Comparison of ENCODE assay signal across 21 mouse cellular contexts in genomic region chr1:72422121-72422520, GRCm38 (mm10).
DNase-seq lines count a peak whose midpoint lies in the region; ATAC-seq and TF ChIP-seq lines count a peak whose summit lies in the region.
"Had no signal": no experiment of that assay in that cellular context is flagged by ENCODE, and none has a peak within 500 bp of the region (broad histone marks: within the 10 kb centered on the region; RNA-seq: fewer than 3 reads in every experiment).

No protein-coding gene starts in this region.

- TF ChIP-seq EP300 in lung, postnatal 0 days (IDR thresholded peaks at IDR 0.05): no peak

- no peak overlapping the region for H3K4me2 ChIP-seq in lung, postnatal 0 days (replicated peaks; ENCODE audit: low read depth, low read length)
- H3K4me2 ChIP-seq: forebrain, embryonic 13.5 days; heart, embryonic 15.5 days; hindbrain, embryonic 15.5 days had no signal

- H3K4me3 ChIP-seq in cerebellum, adult 2 months (replicated peaks; ENCODE audit: insufficient read depth, low read depth, low read length): no peak overlapping the region
- H3K4me3 ChIP-seq in lung, postnatal 0 days (ENCODE audit: low read depth, low read length): no peak overlapping the region
- H3K4me3 ChIP-seq: embryonic facial prominence, embryonic 10.5 days; forebrain, embryonic 13.5 days; heart, embryonic 10.5 days; heart, embryonic 15.5 days; hindbrain, embryonic 15.5 days had no signal

- no peak overlapping the region for H3K9ac ChIP-seq in lung, postnatal 0 days (replicated peaks; ENCODE audit: low read depth)
- H3K9ac ChIP-seq: forebrain, embryonic 13.5 days; forebrain, postnatal 0 days; heart, embryonic 15.5 days; hindbrain, embryonic 15.5 days had no signal

- 29% methylated on average over 4 of the region's 4 CpGs for WGBS in cerebellum, adult 2 months
- 88% methylated on average over 4 of the region's 4 CpGs for WGBS in lung, postnatal 0 days

- peak; percentile 94 for DNase-seq in brain, adult 2 months (ENCODE audit: low read depth, low spot score)
- peak; percentile 87 to 92 for DNase-seq in cerebellum, adult 2 months
- DNase-seq in cerebellum, postnatal 10 days: peak; percentile 90 to 93
- DNase-seq in natural killer cell, adult 2 months (ENCODE audit: low spot score in 2 of 2): no peak
- DNase-seq in heart, adult 11 months: no peak
- DNase-seq in lung, postnatal 14 days: no peak
- no peak for DNase-seq in lung, postnatal 0 days (ENCODE audit: low spot score)
- DNase-seq: adrenal gland, adult 2 months; adrenal gland, postnatal 25 days; forebrain, postnatal 0 days; gastrocnemius, postnatal 14 days; heart, adult 18-20 months; heart, postnatal 14 days had no signal

- no peak overlapping the region for H3K27ac ChIP-seq in cerebellum, adult 2 months (ENCODE audit: insufficient read depth, low read length)
- H3K27ac ChIP-seq in lung, postnatal 0 days (ENCODE audit: low read length): no peak overlapping the region
- H3K27ac ChIP-seq: embryonic facial prominence, embryonic 10.5 days; forebrain, embryonic 13.5 days; heart, embryonic 10.5 days; heart, embryonic 15.5 days; hindbrain, embryonic 15.5 days had no signal

- TF ChIP-seq POLR2A in cerebellum, adult 2 months (IDR thresholded peaks at IDR 0.05; ENCODE audit: borderline replicate concordance, insufficient read depth, low read length): no peak

- no peak for TF ChIP-seq CTCF in cerebellum, adult 2 months (IDR thresholded peaks at IDR 0.05; ENCODE audit: borderline replicate concordance, insufficient read depth, low read depth, low read length)
- TF ChIP-seq CTCF in lung, postnatal 0 days (IDR thresholded peaks at IDR 0.05): no peak

- no peaks in the 10 kb centered on the region for H3K36me3 ChIP-seq in lung, postnatal 0 days (ENCODE audit: insufficient read depth, low read length)
- H3K36me3 ChIP-seq: embryonic facial prominence, embryonic 10.5 days; heart, embryonic 10.5 days; heart, embryonic 15.5 days; hindbrain, embryonic 15.5 days had no signal

- no peaks in the 10 kb centered on the region for H3K9me3 ChIP-seq in lung, postnatal 0 days (ENCODE audit: low read length)
- H3K9me3 ChIP-seq: embryonic facial prominence, embryonic 10.5 days; forebrain, embryonic 13.5 days; heart, embryonic 10.5 days; heart, embryonic 15.5 days; hindbrain, embryonic 15.5 days had no signal

- H3K4me1 ChIP-seq in cerebellum, adult 2 months (ENCODE audit: control insufficient read depth, insufficient read depth, low read length): peaks cover 11% of the 10 kb centered on the region; the same call in 1 of the 2 replicates
- no peaks in the 10 kb centered on the region for H3K4me1 ChIP-seq in lung, postnatal 0 days (ENCODE audit: insufficient read depth, low read depth, low read length)
- H3K4me1 ChIP-seq: heart, embryonic 10.5 days; heart, embryonic 15.5 days had no signal

- H3K27me3 ChIP-seq in cerebellum, adult 2 months (ENCODE audit: control insufficient read depth, insufficient read depth, low read length): no peaks in the 10 kb centered on the region
- H3K27me3 ChIP-seq in lung, postnatal 0 days (replicated peaks; ENCODE audit: insufficient read depth, low read length): no peaks in the 10 kb centered on the region
- H3K27me3 ChIP-seq: forebrain, embryonic 13.5 days; heart, embryonic 15.5 days; hindbrain, embryonic 15.5 days had no signal

- ATAC-seq in cerebellum, adult (ENCODE audit: insufficient number of reproducible peaks, low FRiP score, low TSS enrichment): peak; percentile 88
- no peak for ATAC-seq in lung, postnatal 0 days
- ATAC-seq: forebrain, embryonic 13.5 days; forebrain, postnatal 0 days; inflammation-experienced regulatory T-cells, adult 6 months; intestine, postnatal 0 days had no signal

Comparison
In these comparisons a context has a peak if more than half of its experiments do, and no peak if none do; other contexts are left out.
1. DNase-seq: peak in brain, adult 2 months (single experiment), cerebellum, adult 2 months (2 of 2) and cerebellum, postnatal 10 days (2 of 2); none in natural killer cell, adult 2 months (0 of 2), heart, adult 11 months (single experiment), lung, postnatal 14 days (single experiment) and lung, postnatal 0 days (single experiment).